Mouse (Mus musculus) T-cell, adult 2 months (primary cell): ENCODE data around the gene Rtf2.

ENCODE experiments used
- DNase-seq: peaks from one replicate; pipeline ENCODE4 v3.0.0; 2022; ENCODE audit warnings: low spot score

Gene Rtf2

DNA sequence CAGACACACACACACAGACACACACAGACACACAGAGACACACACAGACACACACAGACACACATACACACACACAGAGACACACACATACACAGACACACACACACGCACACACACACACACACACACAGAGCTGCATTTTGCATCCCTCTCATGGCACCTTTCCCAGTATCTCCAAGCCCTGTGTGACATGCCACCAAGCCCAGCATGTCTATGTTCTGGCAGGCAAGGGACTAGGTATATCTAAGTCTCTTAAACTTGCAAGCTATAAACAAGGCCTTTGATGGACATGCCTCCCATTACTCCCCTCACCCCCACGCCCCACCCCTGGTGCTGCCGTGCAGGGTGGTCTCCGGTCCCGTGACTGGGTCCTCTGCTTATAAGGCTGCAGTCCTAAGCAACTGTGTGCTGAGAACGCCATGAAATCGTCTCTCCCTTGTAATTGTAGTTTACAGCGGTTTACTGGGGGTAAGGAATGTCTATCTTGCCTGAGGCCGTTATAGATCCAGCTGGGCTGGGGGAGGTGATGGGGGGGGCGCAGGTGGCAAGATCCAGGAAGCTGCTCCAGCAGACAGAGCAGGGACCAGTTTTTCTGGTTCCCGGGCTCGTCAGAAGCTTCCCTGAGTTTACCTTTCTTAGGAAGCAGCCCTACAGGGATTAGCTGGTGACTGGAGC is 44.5 kb downstream of the Rtf2 start:
- no peak for DNase-seq

DNA sequence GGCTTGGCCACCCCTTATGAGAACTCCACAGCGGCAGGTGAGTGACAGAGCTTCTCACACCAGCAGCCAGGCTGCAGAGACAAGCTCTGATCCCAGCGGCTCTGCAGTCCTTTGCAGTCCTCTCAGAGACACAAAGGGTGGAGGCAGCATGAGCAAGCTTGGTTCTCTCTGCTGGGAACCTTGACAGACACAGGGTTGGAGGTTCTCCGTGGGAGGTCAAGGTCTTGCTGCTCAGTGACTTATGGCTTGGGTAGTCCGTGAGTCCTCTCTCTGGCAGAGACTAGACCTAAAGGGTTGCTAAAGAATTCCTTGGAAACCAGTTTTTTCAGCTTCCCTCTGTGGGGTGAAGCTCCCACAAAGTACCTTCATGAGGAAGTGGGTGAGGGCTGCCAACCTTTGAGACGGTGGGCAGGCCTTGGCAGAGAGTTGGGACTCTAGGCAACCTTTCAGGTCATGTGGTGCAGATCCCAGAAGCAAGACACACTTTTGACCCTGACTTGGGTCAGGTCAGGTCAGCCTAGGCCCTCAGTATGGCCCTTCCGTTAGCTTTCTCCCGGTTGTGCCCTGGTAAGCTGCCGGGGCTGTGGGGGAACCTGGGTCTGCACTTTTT is 56.5 kb downstream of the Rtf2 start:
- no peak for DNase-seq

DNA sequence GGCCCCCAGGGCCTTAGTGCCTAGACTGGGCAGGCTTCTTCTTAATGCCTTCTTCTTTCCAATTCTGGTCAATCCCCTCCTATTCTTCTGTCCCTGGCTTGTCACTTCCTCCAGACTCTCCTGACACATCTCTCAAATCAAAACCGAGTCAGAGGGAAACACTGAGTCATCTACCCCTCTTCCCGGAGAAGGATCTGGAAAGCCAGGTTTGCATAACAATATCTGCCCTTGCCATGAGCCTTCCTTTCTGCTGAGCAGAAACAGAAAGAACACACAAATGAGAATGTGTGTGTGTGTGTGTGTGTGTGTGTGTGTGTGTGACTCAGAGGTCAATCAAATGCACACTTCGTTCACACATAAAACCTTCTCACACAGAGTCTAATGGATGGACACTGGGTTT is 58.5 kb downstream of the Rtf2 start:
- DNase-seq = no peak

DNA sequence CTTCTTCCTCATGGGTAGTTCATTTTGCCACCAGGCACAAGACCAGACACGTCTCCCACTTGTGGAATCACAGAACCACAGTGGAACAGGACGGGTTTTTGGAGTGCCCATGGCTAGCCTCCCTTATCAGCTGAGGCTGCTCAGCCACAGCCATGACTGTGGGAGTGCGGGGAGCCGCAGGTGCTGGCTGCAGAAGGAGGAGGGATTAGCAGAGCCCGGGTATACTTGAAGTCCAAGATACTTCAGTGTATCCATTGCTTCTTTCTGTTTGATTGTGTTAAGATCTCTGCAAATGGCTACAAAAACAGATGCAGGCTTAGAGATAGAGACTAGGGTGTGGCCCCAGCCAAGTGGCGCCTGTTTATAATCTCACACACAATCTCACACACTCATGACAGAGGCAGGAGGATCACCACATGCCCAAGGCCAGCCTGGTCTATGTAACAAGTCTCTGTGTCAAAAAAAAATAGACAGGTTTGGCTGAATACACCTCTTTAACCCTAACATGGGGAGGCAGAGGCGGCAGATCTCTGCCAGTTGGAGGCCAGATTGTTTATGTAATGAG is 60.5 kb downstream of the Rtf2 start:
- no peak for DNase-seq

DNA sequence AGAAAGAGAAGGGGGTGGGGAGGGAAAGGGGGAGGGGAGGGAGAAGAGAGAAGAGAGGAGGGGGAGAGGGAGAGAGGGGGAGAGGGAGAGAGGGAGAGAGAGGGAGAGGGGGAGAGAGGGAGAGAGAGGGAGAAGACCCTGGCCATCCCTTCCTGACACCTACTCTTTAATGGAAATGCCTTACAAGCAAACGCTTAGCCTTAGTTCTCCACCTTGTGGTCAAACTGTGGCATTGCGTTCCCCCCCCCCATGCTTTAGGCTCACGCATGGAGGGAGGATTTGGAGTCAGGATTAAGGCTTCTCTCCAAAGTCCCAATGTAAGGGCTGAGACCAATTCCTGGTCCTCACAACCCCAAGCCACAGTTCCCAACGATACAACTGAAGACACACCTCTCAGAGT is 61.0 kb downstream of the Rtf2 start:
- no peak for DNase-seq

DNA sequence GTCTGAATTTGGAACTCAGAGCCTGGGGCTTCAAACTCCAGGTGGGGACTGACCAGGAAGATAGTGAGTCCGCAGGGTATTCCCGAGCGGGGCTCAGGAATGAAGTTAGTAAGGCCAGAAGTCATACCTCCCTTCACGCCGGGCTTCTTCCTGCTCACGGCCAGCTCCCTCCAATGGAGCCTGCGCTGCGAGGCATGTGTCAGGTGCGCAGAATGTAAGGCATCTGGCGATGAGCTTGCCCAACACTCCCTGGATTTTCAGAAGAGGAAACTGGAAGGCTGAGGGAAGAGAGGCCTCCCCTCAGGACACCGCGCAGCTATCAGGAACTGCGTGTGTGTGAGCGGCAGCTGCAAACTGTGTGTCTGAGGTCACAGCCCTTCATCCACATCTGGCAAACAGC is 61.8 kb downstream of the Rtf2 start:
- DNase-seq = no peak

DNA sequence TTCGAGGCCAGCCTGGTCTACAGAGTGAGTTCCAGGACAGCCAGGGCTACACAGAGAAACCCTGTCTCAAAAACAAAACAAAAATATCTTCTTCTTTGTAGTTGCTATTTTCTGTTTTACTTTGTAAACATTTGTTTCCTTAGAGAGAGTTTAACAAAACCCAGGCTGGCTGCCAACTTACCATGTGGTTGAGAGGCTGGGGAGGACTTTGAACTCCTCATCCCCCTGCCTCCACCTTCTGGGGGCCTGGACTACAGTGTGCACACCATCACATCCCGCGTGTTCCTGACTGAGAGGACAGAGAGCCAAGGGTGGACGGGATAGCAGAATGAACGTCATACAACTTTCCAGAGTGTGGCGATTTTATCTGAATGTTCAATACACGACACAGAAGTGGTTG is 65.8 kb downstream of the Rtf2 start:
- no peak for DNase-seq

DNA sequence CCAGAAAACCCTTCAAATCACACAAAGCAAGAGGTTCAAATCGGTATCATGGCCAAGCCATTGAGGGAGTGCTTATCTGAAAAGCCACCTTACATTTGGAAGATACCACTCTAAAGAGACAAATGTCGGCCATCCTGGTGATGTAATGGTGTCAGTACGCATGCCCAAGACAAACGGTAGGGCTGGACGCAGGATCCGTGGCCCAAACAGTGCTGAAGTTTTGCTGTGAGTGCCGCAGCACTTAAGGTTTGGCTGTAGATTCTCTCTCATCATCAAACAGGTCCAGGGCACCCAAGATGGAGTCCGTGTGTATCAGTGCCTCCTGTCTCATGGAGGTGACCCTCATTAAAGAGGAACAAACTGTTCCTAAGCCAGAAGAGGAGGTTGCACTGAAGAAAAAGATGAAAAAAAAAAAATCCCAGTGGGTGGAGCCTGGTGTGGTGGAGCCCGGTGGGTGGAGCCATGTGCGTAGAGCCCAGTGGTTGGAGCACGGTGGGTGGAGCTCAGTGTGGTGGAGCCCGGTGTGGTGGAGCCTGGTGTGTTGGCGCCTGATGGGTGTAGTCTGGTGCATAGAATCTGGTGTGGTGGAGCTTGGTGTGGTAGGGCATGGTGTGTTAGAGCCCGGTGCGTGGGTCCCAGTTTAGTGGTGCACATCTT is 69.8 kb downstream of the Rtf2 start:
- DNase-seq = no peak

DNA sequence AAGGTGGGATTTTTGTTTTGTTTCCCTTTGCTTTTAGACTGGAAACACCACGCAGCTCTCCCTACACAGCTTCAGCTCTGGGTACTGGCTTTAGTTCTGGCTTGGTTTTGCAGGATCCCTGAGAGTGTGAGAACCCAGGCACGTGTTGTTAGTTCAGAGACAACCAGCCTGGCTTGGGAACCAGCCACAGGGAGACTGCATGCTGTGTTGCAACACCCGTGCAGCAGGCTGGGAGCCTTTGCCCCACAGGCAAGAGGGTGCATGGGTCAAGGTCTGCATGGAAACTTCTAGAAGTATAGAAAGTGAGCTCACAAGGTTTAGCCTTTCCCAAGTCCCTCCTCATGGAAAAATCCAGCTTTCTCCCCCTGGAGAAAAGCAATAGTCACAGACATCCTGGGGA is 70.5 kb downstream of the Rtf2 start:
- no peak for DNase-seq

DNA sequence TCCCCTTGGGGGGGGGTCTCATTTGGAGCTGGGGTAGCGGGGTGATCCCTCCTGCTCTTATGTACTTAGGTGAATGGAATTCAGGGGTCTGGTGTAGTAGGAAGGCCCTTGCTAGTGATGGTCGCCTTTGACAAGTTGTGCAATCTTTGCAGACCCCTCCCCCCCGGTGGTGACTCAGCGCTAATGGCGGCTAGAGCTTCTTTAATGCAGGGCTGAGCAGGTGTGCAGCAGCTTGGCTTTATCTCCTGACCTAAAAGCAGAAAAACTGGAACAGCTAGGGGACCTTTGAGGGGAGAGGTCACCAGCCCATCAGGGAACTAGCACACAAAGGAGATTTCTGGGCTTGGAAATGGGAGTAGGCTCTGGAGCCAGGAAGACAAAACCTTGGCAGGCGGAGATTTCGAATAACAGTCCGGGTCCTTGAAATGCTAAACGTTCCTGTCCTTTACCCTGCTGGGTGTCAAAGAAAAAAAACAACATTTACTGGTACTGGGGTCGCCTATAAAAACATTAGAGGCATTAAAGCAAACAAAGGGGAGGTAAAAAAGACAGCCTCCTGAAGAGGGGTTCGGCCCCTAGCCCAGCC is 76.1 kb downstream of the Rtf2 start:
- DNase-seq = no peak
